Mouse (Mus musculus) heart, embryonic 12.5 days (tissue): ENCODE measurements around the gene Prrg2. TPM values are rescaled to one million over a fixed set of nuclear protein-coding genes. Genes with fewer than 3 reads are reported as not detected.
"Not testable (repeated sequence)": the region's sequence is repeated elsewhere in the genome, so short reads cannot be mapped to it uniquely, and the experiment has no call there.

Experiments used
- ATAC-seq: fragments of 200-750 bp; cut with Nextera tagmentation; 2 replicates; pipeline ENCODE4 v1.8.0; 2017; ENCODE audit warnings: moderate TSS enrichment, moderate library complexity; ENCODE audit not compliant: insufficient number of reproducible peaks, low FRiP score
- H3K27ac ChIP-seq: fragments of 300-500 bp; sonication (generic); 2 replicates; pipeline ENCODE4 v1.5.1; 2016; ENCODE audit warnings: mild to moderate bottlenecking, moderate library complexity; ENCODE audit not compliant: poor library complexity, severe bottlenecking
- H3K27me3 ChIP-seq: fragments of 300-500 bp; sonication (generic); replicated peaks from 2 replicates; pipeline ENCODE4 v1.6.1; 2016; ENCODE audit warnings: mild to moderate bottlenecking, moderate library complexity
- H3K36me3 ChIP-seq: fragments of 300-500 bp; sonication (generic); 2 replicates; pipeline ENCODE4 v1.6.1; 2016; ENCODE audit warnings: mild to moderate bottlenecking, moderate library complexity
- H3K4me1 ChIP-seq: fragments of 300-500 bp; sonication (generic); replicated peaks from 2 replicates; pipeline ENCODE4 v1.6.1; 2016; ENCODE audit warnings: mild to moderate bottlenecking
- H3K4me2 ChIP-seq: fragments of 300-500 bp; sonication (generic); 2 replicates; pipeline ENCODE4 v1.6.1; 2016; ENCODE audit warnings: mild to moderate bottlenecking, moderate library complexity
- H3K4me3 ChIP-seq: fragments of 300-500 bp; sonication (generic); 2 replicates; pipeline ENCODE4 v1.5.1; 2016; ENCODE audit warnings: mild to moderate bottlenecking
- H3K9ac ChIP-seq: fragments of 300-500 bp; sonication (generic); 2 replicates; pipeline ENCODE4 v1.6.1; 2016; ENCODE audit warnings: mild to moderate bottlenecking, moderate library complexity
- H3K9me3 ChIP-seq: fragments of 300-500 bp; sonication (generic); replicated peaks from 2 replicates; pipeline ENCODE4 v1.6.1; 2016; ENCODE audit warnings: mild to moderate bottlenecking, moderate library complexity
- WGBS: fragments of 180-500 bp; shearing (Covaris S2); methylation state at CpG from one replicate; pipeline ENCODE4 v1.1.7; 2016; 5-methylcytosine and 5-hydroxymethylcytosine counted together
- polyA plus RNA-seq: library from polyadenylated mRNA; unstranded; fragments of >200 nt; fragmentation: Nextera tagmentation; extraction: Ambion mirVana; gene quantifications from 2 replicates; pipeline ENCODE4 v1.2.1, GENCODE M21; 2016

Gene Prrg2
- polyA plus RNA-seq, 1 experiment from 2014 or later: 14.0 TPM

GRCm38 (mm10) chr7:45098541-45099240, 36.2 kb upstream of the Prrg2 start:
- Histone ChIP-seq H3K4me2 (no peak overlapping the region), H3K4me3 (no peak overlapping the region), H3K9me3 (no peaks in the 10 kb centered on the region), H3K27me3 (no peaks in the 10 kb centered on the region), H3K9ac (no peak overlapping the region), H3K27ac (no peak overlapping the region), H3K36me3 (peaks cover 3% of the 10 kb centered on the region; the same call in 1 of the 2 replicates), H3K4me1 (peaks cover 20% of the 10 kb centered on the region)
- 84% methylated on average over 8 of the region's 8 CpGs for WGBS
- no peak for ATAC-seq

GRCm38 (mm10) chr7:45097479-45097878, 35.0 kb upstream of the Prrg2 start:
- Histone ChIP-seq H3K27me3 (no peaks in the 10 kb centered on the region), H3K9ac (no peak overlapping the region), H3K4me3 (no peak overlapping the region), H3K27ac (no peak overlapping the region), H3K4me2 (no peak overlapping the region), H3K4me1 (peaks cover 20% of the 10 kb centered on the region), H3K9me3 (no peaks in the 10 kb centered on the region), H3K36me3 (peaks cover 3% of the 10 kb centered on the region; the same call in 1 of the 2 replicates)
- WGBS: 44% methylated on average over 6 of the region's 6 CpGs
- no peak for ATAC-seq

GRCm38 (mm10) chr7:45095965-45096364, 33.5 kb upstream of the Prrg2 start:
- ATAC-seq, H3K9me3 ChIP-seq, H3K27me3 ChIP-seq, H3K4me2 ChIP-seq, H3K27ac ChIP-seq, H3K9ac ChIP-seq, H3K4me3 ChIP-seq, H3K36me3 ChIP-seq: not testable (repeated sequence)
- peaks cover 22% of the 10 kb centered on the region for H3K4me1 ChIP-seq
- WGBS: 89% methylated on average over 14 of the region's 14 CpGs

- Histone ChIP-seq H3K27me3 (no peaks in the 10 kb centered on the region), H3K4me1 (peaks cover 27% of the 10 kb centered on the region), H3K36me3 (peaks cover 3% of the 10 kb centered on the region; the same call in 1 of the 2 replicates), H3K27ac (no peak overlapping the region), H3K4me3 (no peak overlapping the region), H3K9me3 (no peaks in the 10 kb centered on the region), H3K4me2 (no peak overlapping the region), H3K9ac (no peak overlapping the region)
- no peak for ATAC-seq
- WGBS: 63% methylated on average over 6 of the region's 6 CpGs
Observed at GRCm38 (mm10) chr7:45095367-45095766, 32.9 kb upstream of the Prrg2 start.

GRCm38 (mm10) chr7:45094121-45094520, 31.6 kb upstream of the Prrg2 start:
- Histone ChIP-seq H3K27ac (peak overlapping the region; percentile 29; the same call in 1 of the 2 replicates), H3K36me3 (peaks cover 7% of the 10 kb centered on the region; the same call in 1 of the 2 replicates), H3K4me2 (no peak overlapping the region), H3K9me3 (no peaks in the 10 kb centered on the region), H3K4me1 (peaks cover 31% of the 10 kb centered on the region), H3K27me3 (no peaks in the 10 kb centered on the region), H3K4me3 (no peak overlapping the region), H3K9ac (no peak overlapping the region)
- WGBS: 58% methylated on average over 7 of the region's 7 CpGs
- no peak for ATAC-seq

- Histone ChIP-seq H3K4me2 (no peak overlapping the region; the same call in 1 of the 2 replicates), H3K9ac (no peak overlapping the region), H3K36me3 (peaks cover 11% of the 10 kb centered on the region), H3K27me3 (no peaks in the 10 kb centered on the region), H3K4me3 (no peak overlapping the region), H3K9me3 (no peaks in the 10 kb centered on the region), H3K27ac (peak overlapping the region; percentile 29; the same call in 1 of the 2 replicates), H3K4me1 (peaks cover 31% of the 10 kb centered on the region)
- WGBS: 39% methylated on average over 18 of the region's 18 CpGs
- no peak for ATAC-seq
Observed at GRCm38 (mm10) chr7:45093516-45093905, 31.0 kb upstream of the Prrg2 start.

- no peak overlapping the region; the same call in 1 of the 2 replicates for H3K4me2 ChIP-seq
- H3K27me3 ChIP-seq: no peaks in the 10 kb centered on the region
- no peaks in the 10 kb centered on the region for H3K9me3 ChIP-seq
- H3K27ac ChIP-seq: no peak overlapping the region
- H3K4me3 ChIP-seq: no peak overlapping the region
- ATAC-seq: no peak
- WGBS: 56% methylated on average over 12 of the region's 12 CpGs
- H3K9ac ChIP-seq: no peak overlapping the region
- peaks cover 16% of the 10 kb centered on the region for H3K36me3 ChIP-seq
- H3K4me1 ChIP-seq: peaks cover 31% of the 10 kb centered on the region
Observed at GRCm38 (mm10) chr7:45092828-45093515, 30.5 kb upstream of the Prrg2 start.

- peaks cover 26% of the 10 kb centered on the region for H3K36me3 ChIP-seq
- 0% methylated on average over 16 of the region's 16 CpGs for WGBS
- peak; percentile 92 for ATAC-seq
- no peaks in the 10 kb centered on the region for H3K27me3 ChIP-seq
- peaks cover 24% of the 10 kb centered on the region for H3K4me1 ChIP-seq
- H3K9me3 ChIP-seq: no peaks in the 10 kb centered on the region
- H3K4me2 ChIP-seq: peak within 1 kb of the TSS; percentile 83
- H3K27ac ChIP-seq: peak within 1 kb of the TSS; percentile 82
- peak within 1 kb of the TSS; percentile 57 for H3K4me3 ChIP-seq
- peak within 1 kb of the TSS; percentile 78 for H3K9ac ChIP-seq
Observed at GRCm38 (mm10) chr7:45092048-45092447, 29.6 kb upstream of the Prrg2 start, which contains the start of gene Rcn3. Rcn3 (minus strand) TSS chr7:45092221.

GRCm38 (mm10) chr7:45091001-45091990, 28.8 kb upstream of the Prrg2 start:
- H3K9ac ChIP-seq: peak overlapping the region; percentile 78
- WGBS: 9% methylated on average over 35 of the region's 35 CpGs
- peak overlapping the region; percentile 57 for H3K4me3 ChIP-seq
- H3K36me3 ChIP-seq: peaks cover 31% of the 10 kb centered on the region
- ATAC-seq: peak; percentile 56
- H3K9me3 ChIP-seq: no peaks in the 10 kb centered on the region
- peak overlapping the region; percentile 83 for H3K4me2 ChIP-seq
- peak overlapping the region; percentile 82 for H3K27ac ChIP-seq
- peaks cover 24% of the 10 kb centered on the region for H3K4me1 ChIP-seq
- H3K27me3 ChIP-seq: no peaks in the 10 kb centered on the region

GRCm38 (mm10) chr7:45090251-45090977, 27.9 kb upstream of the Prrg2 start:
- Histone ChIP-seq H3K9me3 (no peaks in the 10 kb centered on the region), H3K4me2 (peak overlapping the region; percentile 83), H3K27me3 (no peaks in the 10 kb centered on the region), H3K36me3 (peaks cover 38% of the 10 kb centered on the region), H3K4me3 (peak overlapping the region; percentile 57), H3K4me1 (peaks cover 24% of the 10 kb centered on the region), H3K27ac (no peak overlapping the region), H3K9ac (peak overlapping the region; percentile 78; the same call in 1 of the 2 replicates)
- no peak for ATAC-seq
- 78% methylated on average over 13 of the region's 13 CpGs for WGBS
